Mouse (Mus musculus): Measurements from ENCODE around the gene Runx2.

DNA sequence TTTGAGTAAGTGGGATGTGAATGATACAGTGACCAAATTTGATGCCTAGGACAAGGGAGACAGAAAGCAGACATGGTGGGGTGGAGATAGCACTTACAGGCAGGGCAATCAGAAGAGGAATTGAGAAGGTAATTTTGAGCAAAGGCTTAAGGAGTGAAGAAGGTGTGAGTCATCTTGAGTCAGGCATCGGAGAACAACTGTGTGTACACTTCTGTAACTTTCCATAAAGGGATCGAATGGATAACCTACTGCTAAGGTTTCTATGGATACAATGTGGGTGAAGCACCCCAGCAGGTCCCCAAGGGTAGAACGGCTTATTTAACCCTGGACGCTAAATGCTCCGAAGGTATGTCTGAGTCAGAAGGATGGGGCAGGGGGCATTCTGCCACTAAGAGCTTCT lies 312.4 kb downstream of the Runx2 start:
- TF ChIP-seq ZC3H11A (IDR thresholded peaks at IDR 0.05; ENCODE audit: borderline replicate concordance, low read depth, low read length) = no peak
- TF ChIP-seq HCFC1 (IDR thresholded peaks at IDR 0.05; ENCODE audit: borderline replicate concordance, insufficient read depth, low read length) = no peak
- TF ChIP-seq ZNF384 (IDR thresholded peaks at IDR 0.05; ENCODE audit: low read depth, low read length) = no peak
- no peak for TF ChIP-seq MAFK (IDR thresholded peaks at IDR 0.05; ENCODE audit: insufficient read depth, low read depth, low read length)

Data from ES-E14 (cell line).